Mouse (Mus musculus) small intestine, adult 10 weeks (tissue): ENCODE measurements around the gene Ext2. TPM values are rescaled to one million over a fixed set of nuclear protein-coding genes. Genes with fewer than 3 reads are reported as not detected.

ENCODE experiments used
- polyA plus RNA-seq: library from polyadenylated mRNA; stranded (reverse); fragments of 350-450 nt; fragmentation: Illumina TruSeq; extraction: RNeasy Lipid Tissue Mini Kit (QIAGEN cat#74804); gene quantifications from one replicate; pipeline ENCODE4 v1.2.3, GENCODE M21; 2014; ENCODE audit warnings: low replicate concordance

Ext2 gene
- polyA plus RNA-seq = 13.8 TPM

GRCm38 (mm10) chr2:93822045-93822749, at the start of gene Ext2:
Gene Ext2 (minus strand): TSS chr2:93822568.

GRCm38 (mm10) chr2:93869107-93869600, 46.8 kb upstream of the Ext2 start, which contains the start of gene Accsl:
Gene Accsl (minus strand): TSS chr2:93869157.

GRCm38 (mm10) chr2:93849505-93850089, 27.2 kb upstream of the Ext2 start, which contains the start of gene Accs:
Gene Accs (minus strand): TSS chr2:93849943.

Other genes starting within 250 kb of the Ext2 start
- gene Alx4, start 180.2 kb downstream of the Ext2 start, polyA plus RNA-seq = not detected
- 2.0 TPM for gene Accs, start 27.4 kb upstream of the Ext2 start, polyA plus RNA-seq
- gene Accsl, start 46.6 kb upstream of the Ext2 start, polyA plus RNA-seq = not detected
- 0.48 TPM for gene Gm13889, start 134.6 kb upstream of the Ext2 start, polyA plus RNA-seq
- not detected for gene Gm27027, start 173.8 kb upstream of the Ext2 start, polyA plus RNA-seq
- 14.2 TPM for gene Alkbh3, start 188.2 kb upstream of the Ext2 start, polyA plus RNA-seq